Mouse (Mus musculus) T-helper 2 cell (primary cell): Measurements from ENCODE around the gene Gm5767.
"Not testable (repeated sequence)": the region's sequence is repeated elsewhere in the genome, so short reads cannot be mapped to it uniquely, and the experiment has no call there.

Experiments used
- in situ Hi-C: fragments of 300-600 bp; cut with MboI, MseI; formaldehyde crosslinking; loops from one replicate; pipeline ENCODE4 v1.15.1; 2025; ENCODE audit warnings: high pct_unique_total_duplicates

The Gm5767 gene

DNA sequence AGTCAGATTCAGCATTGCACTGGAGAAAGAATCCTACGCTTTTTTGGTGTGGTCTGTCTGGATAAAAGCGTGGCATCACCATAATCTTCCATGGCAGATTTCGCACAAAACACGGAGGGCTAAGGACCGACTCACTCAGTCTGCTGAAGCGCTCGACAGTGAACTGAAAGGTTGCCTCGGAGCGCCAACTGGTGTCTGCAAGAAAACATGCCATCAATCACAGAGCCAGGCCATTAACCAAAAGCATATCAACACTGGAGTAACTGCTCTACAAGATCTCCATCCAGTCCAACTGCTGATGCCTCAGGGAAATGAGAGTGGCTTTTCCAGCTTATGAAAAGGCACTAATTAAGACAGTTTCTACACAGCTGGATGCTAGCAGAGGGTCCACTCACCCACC, 31.4 kb downstream of the Gm5767 start:
- in situ Hi-C loops: no loop called here

DNA sequence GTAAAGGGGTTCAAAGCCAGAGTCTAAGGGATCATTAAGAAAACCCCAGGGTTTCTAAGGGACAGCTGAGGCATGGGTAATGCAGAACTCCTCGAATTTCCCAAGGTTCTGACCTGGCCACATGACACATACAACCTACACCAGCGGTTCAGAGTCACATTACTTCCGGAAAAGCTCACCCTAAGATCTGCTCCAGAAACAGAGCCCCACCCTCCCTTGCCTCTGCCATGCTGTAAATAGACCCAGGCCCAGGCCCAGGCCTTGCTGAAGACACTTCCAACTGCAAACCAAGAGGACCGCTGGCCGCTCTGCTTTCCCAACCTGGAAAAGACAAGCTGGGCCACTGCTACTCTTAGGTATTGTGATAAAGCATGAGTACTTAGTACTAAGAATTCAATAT, 34.3 kb downstream of the Gm5767 start:
- in situ Hi-C loops: no loop called here

DNA sequence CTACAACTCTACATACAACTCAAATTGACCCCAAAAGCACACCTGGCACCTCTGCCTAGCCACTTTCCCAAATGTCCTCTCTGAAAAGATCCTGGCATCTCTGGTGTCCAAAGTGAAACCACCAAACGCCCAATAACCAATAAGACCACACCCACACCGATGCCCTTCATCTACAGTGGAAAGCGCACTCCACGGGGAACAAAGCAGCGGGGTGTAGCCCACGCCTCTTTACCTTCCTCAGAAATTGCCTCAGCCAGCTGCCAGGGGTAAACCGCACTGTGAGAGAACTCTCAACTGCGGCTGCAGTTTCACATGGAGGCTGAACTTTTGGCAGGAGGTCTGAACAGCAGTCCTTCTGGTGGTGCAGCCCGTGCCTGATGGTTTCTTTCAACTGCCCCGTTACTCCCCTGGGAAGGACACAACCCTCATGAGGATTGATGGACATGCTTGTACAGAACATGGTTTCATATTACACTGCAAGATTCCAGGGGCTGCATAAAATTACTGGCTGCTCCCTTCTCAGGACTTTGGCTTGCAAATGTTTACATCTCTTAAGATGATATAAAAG, 35.0 kb downstream of the Gm5767 start:
- in situ Hi-C loops: no loop called here

DNA sequence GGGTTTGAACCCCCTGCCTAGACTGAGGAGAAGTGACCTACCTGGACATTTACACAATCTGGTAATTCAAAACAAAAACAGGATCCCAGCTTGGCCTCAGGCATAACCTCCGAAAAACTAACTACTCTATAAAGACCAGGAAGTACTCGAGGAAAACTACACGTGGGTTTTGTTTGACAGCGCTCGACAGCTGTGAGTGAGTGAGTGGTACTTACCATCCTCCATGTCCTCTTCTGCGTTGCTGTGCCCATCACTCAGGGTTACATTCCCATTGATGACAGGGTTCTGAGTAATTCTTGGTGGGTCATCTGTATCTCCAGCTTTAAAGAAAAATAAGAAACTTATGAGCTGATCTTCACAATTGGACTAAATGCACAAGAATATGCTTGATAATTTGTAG, 35.7 kb downstream of the Gm5767 start:
- in situ Hi-C loops: no loop called here

DNA sequence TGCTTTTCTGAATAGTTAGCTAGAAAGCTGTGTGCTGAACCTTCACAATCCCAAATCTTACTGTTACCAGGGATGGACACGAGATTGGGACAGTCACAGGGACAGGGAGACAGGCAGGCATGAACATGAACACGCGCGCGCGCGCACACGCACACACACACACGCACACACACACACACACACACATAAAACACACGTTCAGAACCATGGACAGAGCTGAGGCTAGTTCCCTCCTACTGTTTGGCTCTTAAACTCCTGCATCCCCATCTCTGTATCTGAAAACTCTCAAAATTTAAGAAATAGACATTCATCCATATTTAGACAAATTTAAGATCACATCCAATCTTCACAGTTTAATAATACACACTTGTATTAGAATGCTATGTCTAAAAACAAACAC, 37.2 kb downstream of the Gm5767 start:
- in situ Hi-C loops: no loop called here

DNA sequence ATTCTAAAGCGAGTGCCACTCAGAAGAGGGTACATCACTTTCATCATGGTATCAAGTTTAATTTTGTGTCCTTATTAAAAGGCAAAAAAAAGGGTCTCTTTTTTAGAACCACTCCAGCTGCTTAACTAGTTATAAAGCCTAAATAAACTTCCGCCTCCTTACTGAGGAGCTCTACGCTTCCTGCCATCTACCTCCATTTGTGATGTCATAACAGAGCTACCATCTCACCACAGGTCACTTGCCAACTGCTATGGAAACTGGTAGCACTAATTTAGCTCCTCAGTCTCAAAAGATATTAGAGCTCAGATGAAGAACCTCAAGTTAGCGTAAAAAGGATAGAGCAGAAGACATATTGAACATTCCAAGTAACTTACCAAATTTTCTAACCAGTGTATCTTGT, 39.9 kb downstream of the Gm5767 start:
- in situ Hi-C loops: no loop called here

DNA sequence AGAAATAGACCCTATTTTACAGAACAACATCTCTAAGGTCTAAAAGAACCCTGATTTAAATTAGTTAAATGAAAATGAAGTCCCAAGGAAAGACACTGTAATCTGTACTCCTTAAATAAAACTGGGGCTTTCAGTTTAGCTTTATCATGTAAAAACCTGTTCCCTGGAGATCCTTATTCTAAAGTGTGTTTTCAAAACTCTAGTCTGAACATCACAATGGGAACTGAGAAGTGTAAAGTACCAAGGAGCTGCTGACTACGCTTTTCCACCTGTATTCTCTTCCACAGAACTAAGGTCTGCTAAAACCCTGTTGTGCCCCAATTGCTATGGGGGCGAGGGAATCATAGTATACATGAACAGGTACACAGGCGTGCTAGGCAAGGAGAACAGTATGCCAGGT, 43.5 kb downstream of the Gm5767 start:
- in situ Hi-C loops: no loop called here

DNA sequence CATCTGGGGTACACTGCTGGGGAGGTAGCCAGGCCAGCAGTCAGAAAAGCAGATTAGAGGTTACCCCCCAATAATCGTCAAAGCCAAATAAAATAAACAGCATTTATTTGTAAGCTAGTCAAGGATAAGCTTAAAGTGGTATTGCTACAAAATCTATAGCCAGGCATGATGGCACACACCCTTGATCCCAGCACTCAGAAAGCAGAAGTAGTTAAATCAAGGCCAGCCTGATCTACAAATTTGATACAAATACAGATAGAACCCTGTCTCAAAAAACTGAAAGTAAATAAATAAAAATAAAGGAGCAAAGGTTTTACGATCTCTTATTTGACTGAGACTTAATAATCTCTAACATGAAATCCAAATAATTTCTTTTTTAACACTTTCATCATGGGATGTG, 45.2 kb downstream of the Gm5767 start:
- in situ Hi-C loops: no loop called here

DNA sequence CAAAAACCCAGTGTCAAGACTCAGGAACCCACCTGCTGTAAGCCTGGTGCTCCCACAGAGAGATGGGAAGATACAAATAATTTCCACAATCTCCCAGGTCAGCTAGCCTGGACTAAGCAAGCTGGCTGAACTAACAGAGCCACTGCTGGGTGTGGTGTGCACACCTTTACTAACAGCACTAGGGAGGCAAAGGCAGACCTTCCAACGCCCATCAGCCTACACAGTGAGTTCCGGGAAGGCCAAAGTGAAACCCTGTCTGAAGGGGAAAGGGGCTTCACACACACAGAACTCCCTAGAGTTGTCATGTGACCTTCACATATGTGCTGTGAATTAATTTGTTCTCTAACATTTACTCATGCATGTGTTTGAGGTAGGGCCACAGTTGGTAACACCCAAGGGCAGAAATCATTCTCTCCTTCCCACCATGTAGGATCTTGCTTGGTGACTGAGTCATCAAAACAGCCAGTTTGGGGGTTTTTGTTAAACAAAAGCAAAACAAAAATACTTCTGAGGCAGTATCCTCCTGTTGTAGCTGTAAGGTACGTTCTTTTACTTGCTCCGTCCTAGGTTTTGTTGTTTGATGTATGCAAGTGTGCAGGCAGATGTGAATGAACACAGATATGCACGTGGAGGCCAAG, 47.7 kb downstream of the Gm5767 start:
- in situ Hi-C loops: no loop called here

DNA sequence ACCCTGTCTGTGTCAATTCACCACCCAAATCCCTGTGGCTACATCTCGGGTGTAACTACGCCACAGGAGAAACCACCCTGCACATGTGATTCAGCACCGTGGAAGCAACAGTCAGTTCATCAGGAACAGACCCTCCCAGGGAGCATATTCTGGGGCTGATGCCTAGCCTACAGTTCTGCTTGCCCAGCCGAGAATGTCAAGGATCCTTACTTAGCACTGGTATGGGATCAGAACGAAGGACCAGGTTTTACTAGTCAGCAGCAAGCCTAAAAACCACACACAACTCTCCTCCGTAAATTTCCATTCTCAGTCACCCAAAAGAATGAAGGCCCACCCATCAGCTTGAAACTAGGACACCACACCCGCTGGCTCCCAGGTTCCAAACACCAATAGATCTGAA, 51.1 kb downstream of the Gm5767 start:
- in situ Hi-C loops: no loop called here

DNA sequence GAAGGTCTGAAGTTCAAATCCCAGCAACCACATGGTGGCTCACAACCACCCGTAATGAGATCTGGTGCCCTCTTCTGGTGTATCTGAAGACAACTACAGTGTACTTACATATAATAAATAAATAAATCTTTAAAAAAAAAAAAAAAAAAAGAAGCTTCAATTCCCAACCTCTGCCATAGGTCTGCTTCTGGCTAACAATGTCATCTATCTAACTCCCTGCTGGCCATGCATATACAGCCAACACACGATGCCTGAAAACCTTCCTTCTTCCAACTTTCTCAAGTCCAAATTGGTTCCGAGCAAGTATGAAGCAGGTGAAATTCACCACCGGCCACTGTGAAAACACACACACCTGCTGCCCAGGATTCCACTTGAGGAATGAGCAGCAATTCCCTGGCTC, 51.9 kb downstream of the Gm5767 start:
- in situ Hi-C loops: not testable (repeated sequence)
